Mouse (Mus musculus) cortical plate, adult 2 months (tissue): Measurements from ENCODE around the gene Stat1. TPM values are rescaled to one million over a fixed set of nuclear protein-coding genes. Genes with fewer than 3 reads are reported as not detected.

Source experiments
- H3K27ac ChIP-seq: fragments of 200-500 bp; 2 replicates; pipeline ENCODE4 v1.5.1; 2012; ENCODE audit warnings: low read length, control low read depth, inconsistent platforms; ENCODE audit not compliant: insufficient read depth
- H3K4me1 ChIP-seq: fragments of 200-500 bp; 2 replicates; pipeline ENCODE4 v1.6.1; 2011; ENCODE audit warnings: low read length; ENCODE audit not compliant: control insufficient read depth, insufficient read depth
- H3K4me3 ChIP-seq: fragments of 200-500 bp; 2 replicates; pipeline ENCODE4 v1.5.1; 2011; ENCODE audit warnings: mild to moderate bottlenecking, low read length, control low read depth; ENCODE audit not compliant: insufficient read depth
- CTCF ChIP-seq: fragments of 200-500 bp; IDR thresholded peaks from 2 replicates; pipeline ENCODE4 v1.5.1; 2011; ENCODE audit warnings: mild to moderate bottlenecking, control low read depth, low read length; ENCODE audit not compliant: insufficient read depth; ENCODE audit errors: extremely low read depth
- POLR2A ChIP-seq: fragments of 200-500 bp; IDR thresholded peaks from 2 replicates; pipeline ENCODE4 v1.6.1; 2011; ENCODE audit warnings: mild to moderate bottlenecking, low read length, control low read depth; ENCODE audit not compliant: insufficient read depth; ENCODE audit errors: extremely low read depth
- polyA plus RNA-seq: library from polyadenylated mRNA; depleted of rRNA; stranded (reverse); fragments of >200 nt; gene quantifications from 2 replicates; pipeline ENCODE4 v1.2.3, GENCODE M21; 2012

Stat1 gene
- polyA plus RNA-seq, 1 experiment, result 18.1 TPM

GRCm38 (mm10) chr1:52156351-52156750 is 37.1 kb downstream of the Stat1 start:
- peaks cover 3% of the 10 kb centered on the region for H3K4me1 ChIP-seq
- H3K4me3 ChIP-seq, result no peak overlapping the region
- H3K27ac ChIP-seq, result 0 out of 2 replicates have a peak overlapping the region, but pooled peaks have one; percentile 7
- TF ChIP-seq CTCF (no peak), POLR2A (no peak)

GRCm38 (mm10) chr1:52158040-52158439 is 38.8 kb downstream of the Stat1 start:
- Histone ChIP-seq H3K27ac (peak overlapping the region; percentile 48; the same call in 1 of the 2 replicates), H3K4me3 (no peak overlapping the region), H3K4me1 (peaks cover 3% of the 10 kb centered on the region)
- TF ChIP-seq POLR2A (no peak), CTCF (no peak)

- H3K4me1 ChIP-seq, result peaks cover 3% of the 10 kb centered on the region
- H3K4me3 ChIP-seq, result no peak overlapping the region
- TF ChIP-seq POLR2A (no peak), CTCF (no peak)
- peak overlapping the region; percentile 48 for H3K27ac ChIP-seq
Measured at GRCm38 (mm10) chr1:52158490-52159381, 39.5 kb downstream of the Stat1 start.

GRCm38 (mm10) chr1:52161151-52161550 is 41.9 kb downstream of the Stat1 start:
- TF ChIP-seq CTCF (no peak), POLR2A (no peak)
- peaks cover 6% of the 10 kb centered on the region for H3K4me1 ChIP-seq
- H3K4me3 ChIP-seq, result no peak overlapping the region
- H3K27ac ChIP-seq, result no peak overlapping the region

GRCm38 (mm10) chr1:52163707-52164457 is 44.6 kb downstream of the Stat1 start:
- H3K27ac ChIP-seq, result no peak overlapping the region
- H3K4me1 ChIP-seq, result peaks cover 7% of the 10 kb centered on the region
- H3K4me3 ChIP-seq, result no peak overlapping the region
- no peak for TF ChIP-seq POLR2A
- no peak for TF ChIP-seq CTCF

GRCm38 (mm10) chr1:52166652-52167220 is 47.5 kb downstream of the Stat1 start:
- Histone ChIP-seq H3K4me1 (peaks cover 8% of the 10 kb centered on the region; the same call in 1 of the 2 replicates), H3K4me3 (no peak overlapping the region), H3K27ac (no peak overlapping the region)
- TF ChIP-seq CTCF (no peak), POLR2A (no peak)

GRCm38 (mm10) chr1:52170057-52170456 is 50.8 kb downstream of the Stat1 start:
- no peak for TF ChIP-seq POLR2A
- TF ChIP-seq CTCF, result peak; percentile 42
- peaks cover 7% of the 10 kb centered on the region; the same call in 1 of the 2 replicates for H3K4me1 ChIP-seq
- no peak overlapping the region for H3K27ac ChIP-seq
- H3K4me3 ChIP-seq, result no peak overlapping the region

GRCm38 (mm10) chr1:52170747-52171146 is 51.5 kb downstream of the Stat1 start:
- no peak overlapping the region for H3K27ac ChIP-seq
- H3K4me3 ChIP-seq, result no peak overlapping the region
- no peak for TF ChIP-seq POLR2A
- peaks cover 6% of the 10 kb centered on the region; the same call in 1 of the 2 replicates for H3K4me1 ChIP-seq

GRCm38 (mm10) chr1:52171271-52171670 is 52.0 kb downstream of the Stat1 start:
- H3K27ac ChIP-seq, result no peak overlapping the region
- no peak overlapping the region for H3K4me3 ChIP-seq
- TF ChIP-seq POLR2A, result no peak
- TF ChIP-seq CTCF, result no peak
- peaks cover 6% of the 10 kb centered on the region; the same call in 1 of the 2 replicates for H3K4me1 ChIP-seq
